Mouse (Mus musculus): ENCODE results near the gene Usp22. TPM values are rescaled to one million over a fixed set of nuclear protein-coding genes. Genes with fewer than 3 reads are reported as not detected.

Gene Usp22
- polyA plus RNA-seq, 1 experiment from 2014 or later: 72.5 TPM

GRCm38 (mm10) chr11:61122283-61122768, 52.5 kb downstream of the Usp22 start:
- no peaks in the 10 kb centered on the region for H3K9me3 ChIP-seq (ENCODE audit: control insufficient read depth, low read length)
- ATAC-seq: no peak
- no peak overlapping the region for H3K27ac ChIP-seq (ENCODE audit: low read length)
- no peak overlapping the region for H3K4me3 ChIP-seq (ENCODE audit: low read length)
- H3K9ac ChIP-seq (ENCODE audit: low read depth, low read length): no peak overlapping the region
- no peak overlapping the region for H3K4me2 ChIP-seq (ENCODE audit: low read depth, low read length)
- H3K27me3 ChIP-seq (replicated peaks; ENCODE audit: control insufficient read depth, insufficient read depth, low read length): no peaks in the 10 kb centered on the region
- H3K36me3 ChIP-seq (ENCODE audit: control insufficient read depth, insufficient read depth, low read length): no peaks in the 10 kb centered on the region
- H3K4me1 ChIP-seq (ENCODE audit: control insufficient read depth, insufficient read depth, low read length): no peaks in the 10 kb centered on the region
- WGBS: 85% methylated on average over 9 of the region's 9 CpGs

GRCm38 (mm10) chr11:61119996-61120583, 54.8 kb downstream of the Usp22 start:
- 82% methylated on average over 3 of the region's 3 CpGs for WGBS
- Histone ChIP-seq H3K27me3 (replicated peaks; ENCODE audit: control insufficient read depth, insufficient read depth, low read length) (no peaks in the 10 kb centered on the region), H3K9me3 (ENCODE audit: control insufficient read depth, low read length) (no peaks in the 10 kb centered on the region), H3K9ac (ENCODE audit: low read depth, low read length) (no peak overlapping the region), H3K27ac (ENCODE audit: low read length) (no peak overlapping the region), H3K4me2 (ENCODE audit: low read depth, low read length) (no peak overlapping the region), H3K36me3 (ENCODE audit: control insufficient read depth, insufficient read depth, low read length) (no peaks in the 10 kb centered on the region), H3K4me3 (ENCODE audit: low read length) (no peak overlapping the region), H3K4me1 (ENCODE audit: control insufficient read depth, insufficient read depth, low read length) (no peaks in the 10 kb centered on the region)
- no peak for ATAC-seq

- H3K27ac ChIP-seq (ENCODE audit: low read length): no peak overlapping the region
- H3K9ac ChIP-seq (ENCODE audit: low read depth, low read length): no peak overlapping the region
- H3K4me1 ChIP-seq (ENCODE audit: control insufficient read depth, insufficient read depth, low read length): no peaks in the 10 kb centered on the region
- H3K4me3 ChIP-seq (ENCODE audit: low read length): no peak overlapping the region
- ATAC-seq: no peak
- H3K9me3 ChIP-seq (ENCODE audit: control insufficient read depth, low read length): no peaks in the 10 kb centered on the region
- H3K36me3 ChIP-seq (ENCODE audit: control insufficient read depth, insufficient read depth, low read length): no peaks in the 10 kb centered on the region
- H3K27me3 ChIP-seq (replicated peaks; ENCODE audit: control insufficient read depth, insufficient read depth, low read length): no peaks in the 10 kb centered on the region
- 57% methylated on average over 8 of the region's 8 CpGs for WGBS
- H3K4me2 ChIP-seq (ENCODE audit: low read depth, low read length): no peak overlapping the region
Measured at GRCm38 (mm10) chr11:61116226-61116625, 58.6 kb downstream of the Usp22 start.

GRCm38 (mm10) chr11:61112323-61112995, 62.4 kb downstream of the Usp22 start:
- H3K4me3 ChIP-seq (ENCODE audit: low read length): no peak overlapping the region
- no peaks in the 10 kb centered on the region for H3K36me3 ChIP-seq (ENCODE audit: control insufficient read depth, insufficient read depth, low read length)
- H3K9ac ChIP-seq (ENCODE audit: low read depth, low read length): no peak overlapping the region
- 68% methylated on average over 8 of the region's 8 CpGs for WGBS
- ATAC-seq: no peak
- no peaks in the 10 kb centered on the region for H3K9me3 ChIP-seq (ENCODE audit: control insufficient read depth, low read length)
- H3K4me1 ChIP-seq (ENCODE audit: control insufficient read depth, insufficient read depth, low read length): no peaks in the 10 kb centered on the region
- no peak overlapping the region for H3K27ac ChIP-seq (ENCODE audit: low read length)
- no peak overlapping the region for H3K4me2 ChIP-seq (ENCODE audit: low read depth, low read length)
- H3K27me3 ChIP-seq (replicated peaks; ENCODE audit: control insufficient read depth, insufficient read depth, low read length): no peaks in the 10 kb centered on the region

GRCm38 (mm10) chr11:61111472-61111871, 63.4 kb downstream of the Usp22 start:
- H3K9ac ChIP-seq (ENCODE audit: low read depth, low read length): no peak overlapping the region
- H3K4me1 ChIP-seq (ENCODE audit: control insufficient read depth, insufficient read depth, low read length): no peaks in the 10 kb centered on the region
- WGBS: 92% methylated on average over 4 of the region's 4 CpGs

GRCm38 (mm10) chr11:61110928-61111327, 63.9 kb downstream of the Usp22 start:
- no peak for ATAC-seq
- H3K27me3 ChIP-seq (replicated peaks; ENCODE audit: control insufficient read depth, insufficient read depth, low read length): no peaks in the 10 kb centered on the region
- no peak overlapping the region for H3K9ac ChIP-seq (ENCODE audit: low read depth, low read length)
- no peaks in the 10 kb centered on the region for H3K36me3 ChIP-seq (ENCODE audit: control insufficient read depth, insufficient read depth, low read length)
- H3K27ac ChIP-seq (ENCODE audit: low read length): no peak overlapping the region
- no peaks in the 10 kb centered on the region for H3K9me3 ChIP-seq (ENCODE audit: control insufficient read depth, low read length)
- no peak overlapping the region for H3K4me2 ChIP-seq (ENCODE audit: low read depth, low read length)
- H3K4me1 ChIP-seq (ENCODE audit: control insufficient read depth, insufficient read depth, low read length): no peaks in the 10 kb centered on the region
- WGBS: 26% methylated on average over 1 of the region's 1 CpGs
- H3K4me3 ChIP-seq (ENCODE audit: low read length): no peak overlapping the region

More at GRCm38 (mm10) chr11:61111472-61111871, 63.4 kb downstream of the Usp22 start:
- Histone ChIP-seq H3K4me2 (ENCODE audit: low read depth, low read length) (no peak overlapping the region), H3K27ac (ENCODE audit: low read length) (no peak overlapping the region), H3K36me3 (ENCODE audit: control insufficient read depth, insufficient read depth, low read length) (no peaks in the 10 kb centered on the region), H3K4me3 (ENCODE audit: low read length) (no peak overlapping the region), H3K27me3 (replicated peaks; ENCODE audit: control insufficient read depth, insufficient read depth, low read length) (no peaks in the 10 kb centered on the region), H3K9me3 (ENCODE audit: control insufficient read depth, low read length) (no peaks in the 10 kb centered on the region)
- no peak for ATAC-seq

GRCm38 (mm10) chr11:61110113-61110512, 64.7 kb downstream of the Usp22 start:
- H3K36me3 ChIP-seq (ENCODE audit: control insufficient read depth, insufficient read depth, low read length): no peaks in the 10 kb centered on the region
- no peak overlapping the region for H3K27ac ChIP-seq (ENCODE audit: low read length)
- H3K4me3 ChIP-seq (ENCODE audit: low read length): no peak overlapping the region
- no peaks in the 10 kb centered on the region for H3K4me1 ChIP-seq (ENCODE audit: control insufficient read depth, insufficient read depth, low read length)
- H3K27me3 ChIP-seq (replicated peaks; ENCODE audit: control insufficient read depth, insufficient read depth, low read length): no peaks in the 10 kb centered on the region
- WGBS: 70% methylated on average over 10 of the region's 10 CpGs
- H3K9me3 ChIP-seq (ENCODE audit: control insufficient read depth, low read length): no peaks in the 10 kb centered on the region
- no peak for ATAC-seq
- H3K4me2 ChIP-seq (ENCODE audit: low read depth, low read length): no peak overlapping the region
- H3K9ac ChIP-seq (ENCODE audit: low read depth, low read length): no peak overlapping the region

- no peaks in the 10 kb centered on the region for H3K9me3 ChIP-seq (ENCODE audit: control insufficient read depth, low read length)
- H3K4me3 ChIP-seq (ENCODE audit: low read length): no peak overlapping the region
- H3K4me1 ChIP-seq (ENCODE audit: control insufficient read depth, insufficient read depth, low read length): no peaks in the 10 kb centered on the region
- no peaks in the 10 kb centered on the region for H3K36me3 ChIP-seq (ENCODE audit: control insufficient read depth, insufficient read depth, low read length)
- no peak overlapping the region for H3K27ac ChIP-seq (ENCODE audit: low read length)
- no peak for ATAC-seq
- no peak overlapping the region for H3K9ac ChIP-seq (ENCODE audit: low read depth, low read length)
- no peak overlapping the region for H3K4me2 ChIP-seq (ENCODE audit: low read depth, low read length)
- no peaks in the 10 kb centered on the region for H3K27me3 ChIP-seq (replicated peaks; ENCODE audit: control insufficient read depth, insufficient read depth, low read length)
- 81% methylated on average over 6 of the region's 6 CpGs for WGBS
Measured at GRCm38 (mm10) chr11:61109707-61110106, 65.1 kb downstream of the Usp22 start.

- Histone ChIP-seq H3K9me3 (ENCODE audit: control insufficient read depth, low read length) (no peaks in the 10 kb centered on the region), H3K36me3 (ENCODE audit: control insufficient read depth, insufficient read depth, low read length) (no peaks in the 10 kb centered on the region), H3K4me2 (ENCODE audit: low read depth, low read length) (no peak overlapping the region), H3K4me3 (ENCODE audit: low read length) (no peak overlapping the region), H3K27ac (ENCODE audit: low read length) (no peak overlapping the region), H3K9ac (ENCODE audit: low read depth, low read length) (no peak overlapping the region), H3K4me1 (ENCODE audit: control insufficient read depth, insufficient read depth, low read length) (peaks cover 1% of the 10 kb centered on the region; the same call in 1 of the 2 replicates), H3K27me3 (replicated peaks; ENCODE audit: control insufficient read depth, insufficient read depth, low read length) (no peaks in the 10 kb centered on the region)
- ATAC-seq: no peak
- WGBS: 91% methylated on average over 12 of the region's 12 CpGs
Measured at GRCm38 (mm10) chr11:61108911-61109361, 65.9 kb downstream of the Usp22 start.

Measured in intestine, embryonic 16.5 days (tissue).